Mouse (Mus musculus) ES-E14 (cell line): ENCODE measurements at regions not wholly inside any gene's neighbourhood (a gene's known extent, or its start where the extent isn't known, plus 50 kb on each side); places are given as distances from the start of the nearest gene placed in this dataset.

ENCODE experiments used
- CHD2 ChIP-seq: IDR thresholded peaks from 2 replicates; pipeline ENCODE4 v1.6.1; 2014; ENCODE audit warnings: mild to moderate bottlenecking, low read depth, low read length, inconsistent platforms
- HCFC1 ChIP-seq: IDR thresholded peaks from 2 replicates; pipeline ENCODE4 v1.6.1; 2012; ENCODE audit warnings: low read length, inconsistent platforms, borderline replicate concordance; ENCODE audit not compliant: insufficient read depth
- MAFK ChIP-seq: IDR thresholded peaks from 2 replicates; pipeline ENCODE4 v1.6.1; 2014; ENCODE audit warnings: mild to moderate bottlenecking, low read depth, low read length, inconsistent platforms; ENCODE audit not compliant: insufficient read depth
- ZC3H11A ChIP-seq: IDR thresholded peaks from 2 replicates; pipeline ENCODE4 v1.6.1; 2012; ENCODE audit warnings: low read depth, mild to moderate bottlenecking, inconsistent platforms, low read length, borderline replicate concordance
- ZNF384 ChIP-seq: IDR thresholded peaks from 2 replicates; pipeline ENCODE4 v1.6.1; 2012; ENCODE audit warnings: low read depth, low read length, inconsistent platforms

DNA sequence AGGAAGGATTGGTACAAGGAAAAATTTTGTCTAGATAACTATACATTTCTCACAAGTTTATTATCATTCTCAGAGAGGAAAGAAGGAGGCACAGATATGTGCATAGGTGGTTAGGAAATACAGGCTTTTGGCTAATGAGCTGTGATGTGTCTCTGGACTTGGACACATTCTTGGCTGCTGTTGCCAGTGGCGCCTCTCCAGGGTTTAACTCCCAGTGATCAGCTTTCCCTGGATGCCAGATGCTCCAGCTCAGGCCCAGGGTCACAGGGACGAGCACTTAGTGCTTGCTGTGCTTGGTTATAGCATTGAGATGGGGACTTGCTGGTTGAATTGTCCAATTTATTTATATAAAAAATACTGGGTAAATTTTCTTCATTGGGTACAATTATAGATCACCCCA is 215.3 kb upstream of the Unc93a2 start:
- no peak for TF ChIP-seq HCFC1
- TF ChIP-seq ZNF384: no peak
- TF ChIP-seq MAFK: no peak
- no peak for TF ChIP-seq CHD2
- no peak for TF ChIP-seq ZC3H11A
